Mouse (Mus musculus) kidney, adult 10 weeks (tissue): Measurements from ENCODE around the gene Il10ra. TPM values are rescaled to one million over a fixed set of nuclear protein-coding genes. Genes with fewer than 3 reads are reported as not detected.

ENCODE experiments used
- polyA plus RNA-seq: library from polyadenylated mRNA; stranded (reverse); fragments of 350-450 nt; fragmentation: Illumina TruSeq; extraction: RNeasy Lipid Tissue Mini Kit (QIAGEN cat#74804); gene quantifications from one replicate; pipeline ENCODE4 v1.2.3, GENCODE M21; 2014; ENCODE audit warnings: low read depth, low replicate concordance

Il10ra gene
- polyA plus RNA-seq = 0.28 TPM

DNA sequence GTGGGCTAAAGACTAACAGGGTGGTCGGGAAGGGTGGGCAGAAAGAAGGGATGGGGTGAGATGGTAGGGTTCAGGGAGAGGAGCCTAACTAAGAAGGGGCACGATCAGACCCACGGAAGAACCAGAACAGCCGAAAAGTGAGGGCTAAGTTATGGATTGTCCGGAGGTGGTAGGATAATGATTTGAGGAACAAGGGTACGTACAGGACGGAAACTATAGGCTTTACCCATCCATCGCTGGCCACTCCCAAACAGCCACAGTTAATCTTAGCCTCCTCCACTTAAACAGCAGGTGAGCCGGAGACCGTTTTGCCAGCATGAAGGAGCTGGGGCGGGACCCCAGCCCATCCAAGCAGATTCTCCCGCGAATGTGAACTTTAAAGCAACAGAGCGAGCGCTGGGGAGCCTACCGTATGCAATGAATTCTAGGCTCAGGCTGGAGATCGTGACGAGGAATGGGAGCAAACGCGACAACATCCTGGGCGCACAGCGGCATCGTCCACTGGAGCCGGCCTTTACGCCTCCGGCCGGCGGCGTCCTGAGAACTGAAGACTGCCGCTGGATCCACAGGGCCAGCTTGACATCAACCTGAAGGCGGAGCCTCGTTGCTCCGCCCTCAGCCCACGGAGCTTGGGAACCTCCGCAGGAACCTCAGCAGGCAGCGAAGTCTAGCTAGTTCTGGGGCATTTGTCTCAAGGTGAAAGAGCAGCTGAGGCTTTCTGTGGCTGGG lies at the start of gene Il10ra:
Gene Il10ra, minus strand, starts transcription at position 553 of the 729 bp plus-strand sequence.

Other genes with a start within 250 kb of the Il10ra start
- gene Mpzl2, start 229.3 kb downstream of the Il10ra start, polyA plus RNA-seq = 34.9 TPM
- 9.3 TPM for gene Mpzl3, start 214.0 kb downstream of the Il10ra start, polyA plus RNA-seq
- 0.85 TPM for gene Jaml, start 190.0 kb downstream of the Il10ra start, polyA plus RNA-seq
- gene Scn2b, start 151.4 kb downstream of the Il10ra start, polyA plus RNA-seq = 0.32 TPM
- gene Scn4b, start 130.8 kb downstream of the Il10ra start, polyA plus RNA-seq = 12.0 TPM
- gene BC049352, start 87.1 kb downstream of the Il10ra start, polyA plus RNA-seq = 1.1 TPM
- gene Tmprss4, start 65.1 kb downstream of the Il10ra start, polyA plus RNA-seq = not detected
- 0.16 TPM for gene Tmprss13, start 50.0 kb upstream of the Il10ra start, polyA plus RNA-seq
- 0.65 TPM for gene Fxyd6, start 101.0 kb upstream of the Il10ra start, polyA plus RNA-seq
- 368 TPM for gene Fxyd2, start 130.5 kb upstream of the Il10ra start, polyA plus RNA-seq
- not detected for gene Dscaml1, start 157.5 kb upstream of the Il10ra start, polyA plus RNA-seq